Mouse (Mus musculus) right cerebral cortex, postnatal 25 days (tissue): ENCODE measurements at regions not wholly inside any gene's neighbourhood (a gene's known extent, or its start where the extent isn't known, plus 50 kb on each side); places are given as distances from the start of the nearest gene placed in this dataset.
A peak's percentile ranks its signal among the peaks of the same experiment; 100 is the strongest.

ENCODE experiments used
- DNase-seq: peaks from one replicate; pipeline ENCODE4 v3.0.0; 2022

DNA sequence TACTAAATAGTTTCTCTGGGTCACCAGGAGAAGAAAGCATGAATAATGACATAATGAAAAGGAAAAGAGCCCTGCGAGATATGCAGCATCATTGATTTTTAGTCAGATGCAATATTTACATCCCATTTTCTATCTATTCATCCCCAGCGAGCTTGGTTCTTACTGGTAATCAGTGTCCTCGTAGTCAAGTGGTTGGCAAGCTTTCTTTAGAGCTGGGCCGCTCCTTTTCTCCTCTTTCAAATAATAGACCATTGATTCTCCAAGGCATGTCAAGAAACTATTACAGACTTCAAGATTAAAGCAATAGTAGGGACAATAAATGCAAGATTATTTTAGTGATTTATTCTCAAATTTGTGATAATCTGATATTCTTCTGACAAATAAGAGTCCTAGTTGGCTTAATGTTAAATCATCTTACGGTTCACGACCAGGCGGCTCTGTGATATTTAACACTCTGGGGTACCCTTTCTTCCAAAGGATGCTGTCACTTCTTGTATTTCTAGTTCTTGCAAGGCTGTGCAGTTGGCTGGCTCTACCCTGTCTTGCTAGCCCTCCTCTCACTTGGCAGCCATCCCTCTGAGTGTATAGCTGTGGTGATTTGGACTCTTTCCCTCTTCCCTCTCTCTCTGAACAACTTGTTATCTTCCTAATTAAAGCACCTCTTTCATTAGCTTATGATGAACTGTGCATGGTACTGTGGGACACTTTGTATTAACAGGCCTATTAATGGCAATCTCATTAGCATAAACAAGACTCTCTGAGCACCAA is 185.6 kb upstream of the Usp25 start:
- DNase-seq = peak; percentile 18

DNA sequence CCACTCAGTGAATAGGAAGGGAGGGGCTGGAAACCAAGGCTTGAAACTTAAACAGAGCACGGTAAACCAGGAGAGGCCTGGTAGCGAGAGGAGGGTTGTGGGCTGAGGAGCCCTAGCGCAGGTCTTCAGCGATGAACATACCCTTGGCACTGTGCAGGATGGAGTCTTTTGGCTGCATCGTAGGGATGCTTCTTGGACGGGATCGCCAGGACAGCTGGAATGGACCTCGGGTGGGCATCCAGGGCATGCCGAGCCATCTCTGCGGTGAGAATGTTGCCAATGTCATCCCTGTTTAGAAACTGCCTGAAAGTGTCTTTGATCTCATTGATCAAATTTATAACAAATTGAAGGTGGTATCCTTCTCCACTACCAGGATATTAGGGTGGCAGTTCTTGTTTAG is 192.2 kb upstream of the Usp25 start:
- DNase-seq = no peak

DNA sequence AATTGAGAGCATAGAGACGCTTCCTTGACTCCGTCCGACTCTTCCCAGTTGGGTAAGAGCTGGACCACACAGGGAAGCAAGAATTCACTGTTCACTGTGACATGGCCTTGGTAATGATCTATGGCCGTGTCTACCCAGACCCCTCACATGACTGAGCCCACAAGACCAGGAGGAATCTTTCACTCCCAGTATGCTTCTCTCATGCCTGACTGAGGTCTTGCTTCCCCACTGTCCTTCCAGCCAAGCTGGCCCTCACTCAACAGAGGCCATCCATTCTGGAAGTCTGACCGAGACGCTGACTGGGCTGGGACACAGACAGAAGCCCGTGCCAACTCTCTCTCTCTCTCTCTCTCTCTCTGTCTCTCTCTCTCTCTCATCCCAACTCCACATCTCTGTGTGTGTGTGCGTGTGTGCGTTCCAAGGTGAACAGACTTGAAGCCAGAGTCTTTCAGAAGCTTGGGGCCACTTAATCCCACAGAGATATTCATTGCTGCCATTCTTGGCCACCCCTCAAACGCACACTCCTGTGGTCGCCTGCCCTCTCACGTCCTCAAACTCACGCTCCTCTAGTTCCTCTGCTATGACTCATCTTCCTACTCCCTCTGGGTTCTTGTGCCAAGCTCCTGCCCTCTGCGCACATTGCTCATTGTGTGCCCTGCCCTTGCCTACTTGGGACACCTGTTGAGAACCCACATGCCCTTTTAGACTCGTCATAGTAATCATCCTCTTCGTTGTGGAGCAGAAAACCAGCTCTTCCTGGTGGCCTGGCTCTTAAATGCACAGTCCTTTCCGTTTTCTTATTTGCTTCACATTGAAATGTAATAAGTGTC is 197.2 kb upstream of the Usp25 start:
- DNase-seq = no peak

DNA sequence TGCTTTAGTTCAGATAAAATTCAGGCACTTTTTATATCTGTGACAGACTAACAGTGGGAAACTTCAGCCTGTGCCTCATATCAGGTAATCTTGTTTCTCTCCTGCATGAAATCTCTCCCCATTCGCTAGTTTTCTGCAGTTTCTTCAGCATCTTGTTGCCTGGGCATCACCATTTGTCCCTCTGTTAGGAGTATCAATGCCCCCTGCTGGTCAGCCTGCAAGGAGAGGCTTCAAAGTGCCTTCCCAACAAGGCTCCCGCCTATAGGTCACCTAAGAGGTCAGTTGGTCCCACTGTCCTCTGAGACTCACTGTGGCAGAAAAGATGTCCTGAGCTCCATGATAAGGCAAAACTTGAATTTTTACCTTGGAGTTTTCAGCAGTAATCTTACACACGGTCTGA is 209.8 kb upstream of the Usp25 start:
- DNase-seq = no peak

DNA sequence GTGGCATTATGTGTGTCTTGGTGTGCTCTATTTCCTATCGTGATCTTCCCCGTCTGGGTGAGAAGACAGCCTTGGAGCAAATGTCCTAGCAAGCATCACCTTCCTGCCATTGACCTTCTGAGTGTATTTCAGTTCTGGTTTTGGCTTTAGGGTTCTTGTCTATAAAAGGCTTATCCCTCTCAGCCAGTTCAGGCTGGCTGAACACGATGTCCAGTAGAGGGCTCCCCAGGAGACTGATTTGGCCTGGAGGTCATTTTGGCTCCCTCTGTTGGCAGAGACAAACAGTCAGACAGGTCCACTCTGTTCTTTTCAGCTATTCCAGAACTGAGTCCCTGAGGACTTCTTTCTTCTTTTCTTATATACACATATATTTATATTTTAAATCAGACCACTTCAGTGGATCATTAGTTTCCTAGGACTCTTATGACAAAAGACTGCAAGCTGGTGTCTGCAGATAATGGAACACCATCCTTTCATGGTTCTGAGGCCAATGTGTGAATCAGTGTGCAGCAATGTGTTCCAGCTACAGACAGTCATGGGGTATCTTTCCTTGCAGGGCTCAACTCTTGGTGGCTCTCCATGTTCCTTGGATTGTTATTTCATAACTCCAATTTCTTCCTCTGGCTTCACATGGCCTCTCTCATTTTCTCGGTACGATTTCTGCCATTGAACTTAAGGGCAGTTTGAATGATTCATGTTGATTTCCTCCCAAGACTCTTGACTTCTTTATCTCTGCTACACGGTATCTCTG is 226.9 kb upstream of the Usp25 start:
- DNase-seq = no peak

DNA sequence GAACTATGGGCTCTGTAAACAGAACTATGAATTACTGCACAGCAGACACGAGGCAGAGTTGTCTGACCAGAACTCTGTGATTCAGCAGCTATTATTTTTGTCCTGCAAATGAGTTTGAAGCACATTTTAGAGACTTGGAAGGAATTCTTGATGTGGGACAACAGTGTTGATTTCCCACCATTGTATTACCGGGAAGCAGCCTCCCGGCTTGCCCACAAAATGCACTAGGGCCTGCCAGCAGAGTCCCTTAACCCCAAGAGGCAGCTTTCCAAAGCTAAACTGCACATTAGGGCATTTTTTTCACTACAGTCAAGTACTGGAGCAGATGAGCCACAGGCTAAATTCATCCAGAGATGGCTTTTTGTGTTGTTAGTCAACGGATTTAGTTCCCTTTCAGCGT is 230.8 kb upstream of the Usp25 start:
- DNase-seq = no peak

DNA sequence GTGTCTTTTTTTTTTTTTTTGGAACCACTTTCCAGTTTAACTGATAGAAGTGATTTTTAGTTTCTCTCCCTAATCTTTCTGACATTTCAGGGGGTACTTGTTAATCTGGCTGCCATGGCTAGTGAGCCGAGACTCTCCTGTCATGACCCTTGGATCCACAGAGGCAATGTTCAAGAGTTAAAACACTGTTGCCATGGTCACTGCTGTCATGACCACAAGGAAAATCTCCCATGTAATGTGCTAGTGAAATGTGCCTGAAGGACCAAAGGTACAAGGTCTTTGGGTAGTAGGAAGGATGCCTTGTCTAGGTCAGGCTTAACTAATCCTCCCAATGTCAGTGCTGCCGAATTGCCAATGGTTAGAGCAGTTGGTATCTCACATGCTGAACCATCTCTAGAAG is 237.7 kb upstream of the Usp25 start:
- no peak for DNase-seq

DNA sequence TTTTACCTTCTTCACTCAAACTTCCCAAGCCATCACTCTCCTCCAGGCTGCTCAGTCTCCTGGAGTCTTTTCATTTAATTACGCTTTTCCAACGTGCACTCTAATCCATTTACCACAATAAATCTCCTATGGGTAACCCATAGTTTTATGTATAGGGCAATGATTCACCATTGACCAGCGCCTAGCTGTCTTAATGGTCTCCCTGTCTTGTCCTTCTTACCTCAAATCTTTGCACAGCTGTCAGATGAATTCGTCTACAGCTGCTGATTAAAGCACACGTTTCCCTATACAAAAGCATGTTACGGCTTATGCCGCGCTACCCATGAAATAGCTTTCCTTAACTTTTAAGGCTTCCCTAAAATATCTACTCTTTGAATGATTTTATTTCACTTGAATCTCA is 239.5 kb upstream of the Usp25 start:
- no peak for DNase-seq

DNA sequence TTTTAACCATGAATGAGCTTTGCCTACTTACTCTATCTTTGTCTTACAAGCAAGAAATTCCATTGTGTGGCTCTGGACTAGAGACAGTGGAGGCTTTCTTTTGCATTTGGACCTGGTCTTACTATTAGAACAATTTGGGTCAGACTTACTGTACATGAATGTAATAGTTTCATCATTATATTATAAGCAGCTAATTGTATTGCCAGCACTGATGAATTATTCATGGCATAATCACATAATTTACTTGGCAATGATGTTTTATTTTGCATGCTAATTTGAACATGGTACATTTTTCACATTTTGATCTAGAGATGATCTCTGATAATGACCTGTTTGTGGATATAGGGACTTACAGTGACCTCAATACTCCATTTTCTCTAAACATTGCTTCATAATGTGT is 240.0 kb upstream of the Usp25 start:
- DNase-seq = no peak

DNA sequence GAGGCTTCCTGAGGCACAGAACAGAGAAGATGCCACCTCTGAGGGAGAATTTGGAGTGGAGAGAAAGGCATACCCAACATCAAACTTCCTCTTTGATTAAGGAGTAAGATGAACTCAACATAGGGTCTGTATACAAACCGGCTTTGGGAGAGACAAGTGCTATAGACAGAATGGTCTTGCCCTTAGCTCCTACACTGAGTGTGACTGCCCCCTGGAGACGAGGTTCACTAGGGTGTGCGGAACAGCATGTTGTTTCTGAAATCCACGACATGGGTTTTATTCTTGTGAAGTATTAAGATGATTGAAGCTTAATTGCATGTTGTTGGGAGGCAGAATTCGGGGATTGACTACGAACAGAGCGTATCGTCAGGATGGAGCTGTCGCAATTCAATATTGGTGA is 244.9 kb upstream of the Usp25 start:
- no peak for DNase-seq

DNA sequence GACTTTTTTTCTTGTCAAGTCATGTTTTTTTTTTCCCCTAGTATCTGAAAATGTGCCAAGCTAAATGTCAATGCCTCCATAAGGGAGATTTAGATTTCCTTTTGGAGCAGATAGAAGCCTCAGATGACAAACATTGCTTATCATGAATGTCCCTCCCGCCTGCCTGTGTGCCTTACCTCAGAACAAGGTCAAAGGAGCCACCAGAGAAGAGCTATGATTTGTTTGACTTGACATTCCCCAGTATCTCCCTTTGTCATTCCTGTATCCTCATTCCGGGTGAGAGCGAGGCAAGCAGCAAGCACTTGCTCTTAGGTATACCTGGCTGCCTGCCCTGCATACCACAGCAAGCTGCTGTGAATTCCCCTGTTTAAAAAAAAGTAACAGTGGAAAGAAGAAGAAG is 246.9 kb upstream of the Usp25 start:
- no peak for DNase-seq

DNA sequence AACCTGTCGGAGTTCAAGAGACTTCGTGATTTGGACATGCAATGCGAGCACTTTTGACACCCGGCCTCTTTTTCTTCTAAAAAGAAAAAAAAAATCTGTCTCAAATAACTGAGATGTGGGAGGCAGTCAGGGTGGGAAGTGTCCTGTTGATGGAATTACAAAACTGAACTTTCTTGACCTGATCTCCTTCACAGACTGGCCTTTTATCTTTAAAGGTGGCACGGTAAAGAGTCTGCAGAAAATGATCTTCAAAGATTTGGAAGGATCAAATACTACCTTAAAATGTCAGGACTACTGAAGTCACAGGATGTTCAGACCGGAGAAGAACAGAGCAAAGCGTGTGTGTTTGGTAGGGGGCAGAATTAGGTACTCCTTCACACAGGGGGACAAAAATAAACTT is 248.0 kb upstream of the Usp25 start:
- no peak for DNase-seq

DNA sequence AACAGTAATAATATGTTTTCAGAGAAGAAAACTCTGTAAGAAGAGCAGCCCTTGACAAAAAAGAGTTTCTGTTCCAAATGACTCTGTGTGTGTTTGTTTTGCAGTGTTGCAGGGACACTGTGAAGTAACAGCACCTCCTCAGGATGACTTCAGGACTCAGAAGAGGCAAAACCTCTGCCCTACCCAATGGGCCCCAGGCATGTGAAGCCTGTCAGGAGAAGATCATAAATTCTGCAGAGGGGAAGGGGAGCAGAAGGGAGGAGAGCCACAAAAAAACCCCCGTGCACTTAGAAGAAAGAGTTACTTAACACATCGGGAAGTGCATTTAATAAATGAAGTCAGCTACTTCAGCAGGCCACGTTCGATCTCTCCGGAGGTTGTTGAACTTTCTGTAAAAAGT is 248.5 kb upstream of the Usp25 start:
- no peak for DNase-seq

DNA sequence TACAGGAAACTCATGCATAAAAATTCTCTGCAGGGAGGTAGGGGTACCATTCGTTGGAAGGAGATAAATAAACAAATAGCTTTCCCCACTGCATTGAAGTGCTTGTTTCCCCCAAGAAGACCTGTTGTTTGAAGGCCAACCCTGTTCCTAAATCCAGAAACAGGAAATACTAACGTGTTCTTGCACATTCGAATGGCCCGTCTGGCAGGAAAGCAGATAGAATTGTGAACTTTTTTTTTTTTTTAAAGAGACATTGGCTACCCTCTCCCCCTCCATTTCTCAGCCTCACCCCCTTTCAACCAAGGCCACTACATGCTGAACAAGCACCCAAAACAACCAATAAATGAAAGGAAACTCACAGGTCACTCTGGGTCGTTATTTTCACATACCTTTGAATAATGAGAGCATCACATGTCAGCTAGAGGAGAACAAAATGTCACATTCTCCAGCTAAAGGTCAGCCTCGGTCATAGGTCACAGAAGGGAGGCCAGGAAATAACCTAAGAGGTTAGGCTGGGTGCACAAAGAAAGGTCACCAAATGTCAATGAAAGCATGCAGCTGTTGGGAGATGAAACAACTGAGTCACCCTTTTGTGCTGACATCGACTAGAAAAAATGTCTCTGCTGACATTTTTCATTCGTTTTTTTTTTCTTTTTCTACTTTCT is 250.8 kb upstream of the Usp25 start:
- DNase-seq = no peak

DNA sequence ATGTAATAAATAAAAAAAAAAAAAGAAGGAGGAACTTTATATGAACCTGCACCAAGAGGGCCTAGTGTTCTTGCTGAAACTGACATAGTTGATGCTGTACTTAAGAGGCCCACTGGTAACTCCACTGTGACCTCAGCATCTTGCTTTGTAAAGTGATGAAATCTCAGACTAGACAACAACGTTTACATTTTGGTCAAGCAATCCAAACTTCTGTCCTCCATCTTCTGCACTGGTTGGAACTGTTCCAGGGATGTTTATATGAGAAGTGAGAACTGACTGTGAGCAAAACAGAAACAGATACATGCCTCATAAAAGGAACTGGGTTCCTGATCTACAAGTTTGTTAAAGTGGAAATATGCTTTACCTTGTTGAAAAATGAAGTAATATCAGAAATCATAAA is 251.7 kb upstream of the Usp25 start:
- DNase-seq = no peak

DNA sequence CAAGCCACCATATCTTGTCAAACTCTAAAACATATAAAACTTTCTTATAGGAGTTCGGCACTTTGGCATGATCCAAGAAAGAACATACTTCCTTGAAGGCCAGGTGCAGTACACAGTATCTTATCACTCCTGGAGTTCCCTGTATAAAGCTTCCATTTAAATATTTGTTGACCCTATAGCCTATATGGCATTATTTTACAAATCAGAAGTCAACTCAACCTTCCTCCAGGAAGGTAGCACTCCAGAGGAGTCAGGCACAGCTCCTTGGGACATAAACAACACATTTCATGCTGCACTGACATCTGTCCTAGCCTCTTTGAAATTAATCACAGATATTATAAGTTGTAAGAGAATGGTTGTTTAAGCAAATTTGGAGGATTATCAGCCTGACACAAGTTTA is 252.5 kb upstream of the Usp25 start:
- DNase-seq = no peak

DNA sequence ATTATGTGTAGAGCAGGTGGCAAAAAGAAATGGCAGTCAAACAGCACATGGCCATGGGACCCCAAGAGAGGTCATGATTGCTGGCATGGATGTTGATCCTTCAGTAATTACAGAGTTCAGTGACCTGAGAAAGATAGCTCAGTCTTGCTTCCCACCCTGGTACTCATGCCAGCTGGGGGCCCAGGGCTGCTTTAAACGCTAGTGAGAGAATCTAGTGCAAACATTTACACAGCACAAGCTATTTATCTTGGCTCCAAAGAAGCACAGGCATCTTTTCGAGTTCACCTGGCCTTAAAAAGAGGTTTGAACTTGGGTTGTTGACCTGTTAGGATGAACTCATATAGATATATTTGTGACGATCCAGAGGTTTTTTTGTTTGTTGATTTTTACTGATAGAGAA is 258.6 kb upstream of the Usp25 start:
- no peak for DNase-seq

DNA sequence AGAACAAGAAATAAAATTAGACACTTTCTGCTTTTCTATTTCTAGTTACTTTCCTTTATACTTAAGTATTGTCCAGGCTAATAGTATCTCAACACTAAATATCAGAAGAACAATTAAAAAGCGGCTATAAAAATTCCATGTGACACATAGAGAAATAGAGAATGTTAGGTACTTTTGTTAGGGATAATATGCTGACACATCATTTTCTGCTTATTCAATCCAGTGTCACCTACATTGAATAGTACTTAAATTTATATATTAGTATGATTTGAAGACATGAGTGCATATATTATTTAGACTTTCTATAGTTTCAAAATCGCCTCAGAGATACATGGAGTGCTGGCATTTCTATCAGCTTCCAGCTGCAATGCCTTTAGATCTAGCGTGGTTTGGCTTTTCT is 267.1 kb upstream of the Usp25 start:
- DNase-seq = no peak

DNA sequence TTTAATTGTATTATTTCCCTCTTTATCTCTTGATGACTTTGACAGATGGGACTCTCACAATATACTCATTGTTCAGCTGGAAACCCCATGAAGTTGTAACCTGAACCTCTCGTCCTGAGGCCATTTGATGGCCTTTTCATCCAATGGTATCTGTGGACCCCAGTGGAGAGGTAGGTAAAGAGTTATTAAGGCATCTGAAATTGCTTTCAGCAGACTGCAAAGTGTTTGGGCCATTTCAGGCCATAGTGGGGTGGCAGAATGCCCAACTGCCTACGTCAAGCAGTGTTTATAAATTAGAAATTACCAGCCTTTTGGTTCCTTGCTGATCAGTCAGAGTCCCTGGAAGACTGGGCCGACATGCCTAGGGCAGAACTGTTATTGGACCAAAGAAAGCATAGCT is 272.4 kb upstream of the Usp25 start:
- no peak for DNase-seq

DNA sequence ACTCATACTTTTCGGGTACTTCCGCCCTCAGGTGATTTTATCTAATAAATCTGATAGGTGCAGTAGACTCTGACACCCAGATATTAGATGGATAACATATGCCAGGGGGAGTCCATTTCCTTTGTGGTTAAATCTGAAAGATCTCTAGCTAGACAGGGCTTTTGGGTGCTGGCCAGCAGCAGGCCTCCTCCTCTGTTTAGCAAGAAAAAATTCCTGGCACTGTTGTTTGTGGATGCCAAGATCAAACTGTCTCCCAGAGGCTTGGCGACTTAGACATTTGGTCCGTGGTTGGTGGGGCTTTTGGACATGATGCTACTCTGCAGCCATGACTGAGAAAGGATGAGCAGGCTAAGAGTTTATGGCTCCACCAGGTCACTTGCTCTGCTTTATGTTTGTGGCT is 287.5 kb upstream of the Usp25 start:
- DNase-seq = no peak

DNA sequence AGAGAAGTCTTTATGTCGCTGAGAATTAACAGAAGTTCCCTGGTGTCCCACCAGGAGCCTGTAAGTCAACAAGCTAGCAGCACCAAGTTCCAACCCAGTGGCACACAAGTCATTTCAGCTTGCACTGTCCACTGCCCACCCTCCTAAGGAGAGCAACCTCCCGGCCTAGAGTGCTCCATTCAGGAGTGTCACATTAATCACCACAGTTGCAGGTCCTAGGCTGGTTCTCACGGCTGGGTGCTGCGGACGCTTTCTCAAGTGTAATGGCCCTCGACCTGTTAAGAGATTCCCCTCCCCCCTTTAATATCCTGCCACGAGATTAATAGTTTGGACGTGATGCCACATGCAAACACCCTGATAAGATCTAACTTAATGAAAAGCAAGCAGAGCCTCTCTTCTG is 288.2 kb upstream of the Usp25 start:
- DNase-seq = no peak

DNA sequence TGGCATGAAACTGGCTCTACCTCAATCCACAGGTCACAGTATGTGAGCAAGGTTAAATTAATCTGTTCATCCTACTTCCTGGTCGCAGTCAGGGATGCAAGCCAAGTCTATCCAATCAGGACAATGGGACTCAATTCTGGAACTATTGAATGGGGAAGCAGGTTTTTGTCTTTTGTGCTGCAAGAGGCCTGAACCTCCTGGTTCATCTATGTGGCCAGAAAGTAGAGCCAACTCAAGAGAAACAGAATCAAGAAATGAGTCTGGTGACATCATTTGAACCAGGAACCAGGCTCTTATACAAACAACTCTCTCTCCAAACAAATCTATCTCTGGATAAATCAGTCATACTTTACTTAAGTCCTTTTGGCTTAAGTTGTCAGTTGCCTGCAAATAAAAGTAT is 294.7 kb upstream of the Usp25 start:
- DNase-seq = no peak

DNA sequence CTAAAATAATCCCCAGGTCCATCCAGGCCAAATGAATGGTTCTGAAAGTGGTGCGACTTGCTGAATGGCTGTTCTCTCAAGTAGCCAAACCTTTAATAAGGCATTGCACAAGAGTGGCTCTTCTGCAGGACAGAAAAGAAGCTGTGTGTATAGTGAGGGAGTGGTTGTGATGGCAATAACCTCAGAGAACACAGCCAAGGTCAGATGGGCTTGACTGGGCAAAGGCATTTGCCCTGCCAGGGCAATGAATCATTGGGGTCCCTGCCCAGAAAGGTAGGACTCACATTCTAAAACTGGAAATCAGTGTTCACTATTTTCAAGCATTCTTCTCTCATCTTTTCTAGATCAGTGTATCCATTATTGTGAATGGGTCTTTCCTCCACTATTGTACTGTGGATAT is 295.4 kb upstream of the Usp25 start:
- no peak for DNase-seq
